Mouse (Mus musculus) fat pad, adult 2 months (tissue): ENCODE data around the gene Slc44a4.
"Not testable (repeated sequence)": the region's sequence is repeated elsewhere in the genome, so short reads cannot be mapped to it uniquely, and the experiment has no call there.

Experiments used
- DNase-seq: peaks from one replicate; pipeline ENCODE4 v3.0.0-alpha.2; 2011; ENCODE audit warnings: low read depth, low spot score; ENCODE audit errors: extremely low read depth

Slc44a4 gene

GRCm38 (mm10) chr17:34959130-34959778 is 45.0 kb downstream of the Slc44a4 start, which contains the start of gene Hspa1b:
Hspa1b (minus strand) TSS chr17:34959238.
- DNase-seq: not testable (repeated sequence)

GRCm38 (mm10) chr17:34959881-34960515 is 45.7 kb downstream of the Slc44a4 start:
- DNase-seq: no peak

- DNase-seq: peak; percentile 94
Measured at GRCm38 (mm10) chr17:34960702-34961493, 46.6 kb downstream of the Slc44a4 start.

- DNase-seq: no peak
Measured at GRCm38 (mm10) chr17:34962125-34962524, 47.9 kb downstream of the Slc44a4 start.

- DNase-seq: no peak
Measured at GRCm38 (mm10) chr17:34962841-34963240, 48.6 kb downstream of the Slc44a4 start.

GRCm38 (mm10) chr17:34964640-34965049 is 50.4 kb downstream of the Slc44a4 start:
- DNase-seq: peak; percentile 94

- DNase-seq: no peak
Measured at GRCm38 (mm10) chr17:34965627-34966026, 51.4 kb downstream of the Slc44a4 start.

- DNase-seq: not testable (repeated sequence)
Measured at GRCm38 (mm10) chr17:34969822-34970221, 55.6 kb downstream of the Slc44a4 start, which contains the start of gene Gm20481. Gm20481 (plus strand) TSS chr17:34969912.

GRCm38 (mm10) chr17:34970850-34971249 is 56.6 kb downstream of the Slc44a4 start:
- not testable (repeated sequence) for DNase-seq

GRCm38 (mm10) chr17:34971694-34972068 is 57.4 kb downstream of the Slc44a4 start:
- not testable (repeated sequence) for DNase-seq

- DNase-seq: not testable (repeated sequence)
Measured at GRCm38 (mm10) chr17:34972069-34972749, 57.9 kb downstream of the Slc44a4 start, which contains the start of the genes Hspa1a and Hspa1l. Hspa1a (minus strand) TSS chr17:34972156. Hspa1l (plus strand) TSS chr17:34972703.

- no peak for DNase-seq
Measured at GRCm38 (mm10) chr17:34975581-34976492, 61.6 kb downstream of the Slc44a4 start.

GRCm38 (mm10) chr17:34977000-34977399 is 62.7 kb downstream of the Slc44a4 start:
- DNase-seq: no peak

GRCm38 (mm10) chr17:34978239-34978638 is 64.0 kb downstream of the Slc44a4 start:
- DNase-seq: no peak

- DNase-seq: no peak
Measured at GRCm38 (mm10) chr17:34979631-34980030, 65.4 kb downstream of the Slc44a4 start.
